Mouse (Mus musculus): ENCODE data around the gene Rps27a.

Gene Rps27a

DNA sequence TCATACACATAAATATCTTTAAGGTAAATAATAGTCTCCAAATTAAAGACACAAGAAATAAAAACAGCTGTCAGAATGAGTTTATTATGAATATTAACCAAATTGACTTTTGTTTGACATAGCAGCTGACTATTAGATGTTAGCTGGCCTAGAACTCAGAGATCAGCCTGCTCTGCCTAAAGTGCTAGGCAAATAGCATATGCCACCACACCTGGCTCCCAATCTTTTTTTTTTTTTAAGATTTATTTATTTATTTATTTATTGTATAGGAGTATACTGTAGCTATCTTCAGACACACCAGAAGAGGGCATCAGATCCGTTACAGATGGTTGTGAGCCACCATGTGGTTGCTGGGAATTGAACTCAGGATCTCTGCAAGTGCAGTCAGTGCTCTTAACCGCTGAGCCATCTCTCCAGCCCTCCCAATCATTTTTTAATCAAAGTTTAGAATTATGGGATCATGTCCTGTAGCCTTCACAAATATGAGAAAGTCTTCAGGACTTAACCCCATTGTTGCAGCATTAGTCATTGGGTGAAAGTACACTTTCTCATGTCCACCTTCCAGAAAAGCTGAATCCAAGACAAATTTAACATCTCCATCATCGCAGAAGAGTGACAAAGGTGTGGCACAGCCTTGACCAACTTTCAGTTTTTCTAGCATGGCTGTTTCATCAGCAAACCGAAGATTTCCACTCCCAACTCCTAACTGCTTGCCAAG lies 34.9 kb downstream of the Rps27a start:
- DNase-seq (ENCODE audit: low read depth, low spot score): no peak

DNA sequence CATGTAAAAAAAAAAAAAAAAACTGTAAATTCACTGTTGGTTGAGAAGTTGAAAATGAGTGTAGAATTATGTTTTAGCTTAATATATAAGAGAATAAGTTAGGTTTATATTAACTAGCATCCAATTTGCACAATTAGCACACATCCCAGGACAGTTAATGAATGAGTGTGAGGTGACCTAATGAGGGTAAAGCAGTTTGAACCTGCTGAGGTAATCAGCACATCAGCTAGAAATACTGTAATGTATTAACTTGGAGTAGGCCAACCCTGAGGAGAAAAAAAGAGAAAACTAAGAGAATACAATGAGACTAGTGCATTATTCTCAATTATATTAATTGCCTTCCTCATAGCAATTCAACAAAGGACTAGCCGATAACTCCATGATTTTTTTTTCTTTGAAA lies 38.5 kb downstream of the Rps27a start:
- no peak for DNase-seq (ENCODE audit: low read depth, low spot score)

DNA sequence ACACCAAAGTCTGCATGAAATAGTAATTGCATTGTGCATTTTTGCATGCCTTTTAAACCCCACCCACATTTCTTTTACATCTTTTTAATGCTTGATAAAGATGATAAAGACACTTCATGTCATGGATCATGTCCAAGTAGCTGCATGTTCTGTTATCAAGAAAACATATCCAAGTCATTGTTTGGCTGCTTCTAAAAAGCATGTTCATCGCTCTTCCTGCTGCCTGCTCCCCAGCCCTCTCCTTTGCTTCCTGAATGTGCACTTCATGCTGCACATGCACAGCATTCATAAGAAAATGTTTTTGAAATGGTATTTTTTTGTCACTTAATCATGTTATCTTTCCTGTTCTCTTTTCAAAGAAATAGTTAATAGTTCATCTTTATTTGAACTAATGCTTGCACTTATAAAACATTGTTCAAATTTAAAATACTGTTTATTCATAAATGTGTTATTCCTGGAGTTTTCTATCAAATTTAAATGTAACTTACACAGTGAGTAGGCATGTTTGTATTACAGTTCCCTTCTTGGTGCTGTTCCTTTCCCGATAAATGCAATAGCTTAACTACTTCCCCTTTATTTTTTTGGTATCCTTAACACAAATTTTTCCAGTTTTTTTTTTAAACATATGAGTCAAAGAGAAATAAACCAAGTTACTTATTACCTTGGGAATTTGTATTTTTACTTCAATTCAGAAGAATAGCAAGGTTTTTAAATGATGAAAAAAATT lies 42.8 kb downstream of the Rps27a start:
- DNase-seq (ENCODE audit: low read depth, low spot score): no peak

DNA sequence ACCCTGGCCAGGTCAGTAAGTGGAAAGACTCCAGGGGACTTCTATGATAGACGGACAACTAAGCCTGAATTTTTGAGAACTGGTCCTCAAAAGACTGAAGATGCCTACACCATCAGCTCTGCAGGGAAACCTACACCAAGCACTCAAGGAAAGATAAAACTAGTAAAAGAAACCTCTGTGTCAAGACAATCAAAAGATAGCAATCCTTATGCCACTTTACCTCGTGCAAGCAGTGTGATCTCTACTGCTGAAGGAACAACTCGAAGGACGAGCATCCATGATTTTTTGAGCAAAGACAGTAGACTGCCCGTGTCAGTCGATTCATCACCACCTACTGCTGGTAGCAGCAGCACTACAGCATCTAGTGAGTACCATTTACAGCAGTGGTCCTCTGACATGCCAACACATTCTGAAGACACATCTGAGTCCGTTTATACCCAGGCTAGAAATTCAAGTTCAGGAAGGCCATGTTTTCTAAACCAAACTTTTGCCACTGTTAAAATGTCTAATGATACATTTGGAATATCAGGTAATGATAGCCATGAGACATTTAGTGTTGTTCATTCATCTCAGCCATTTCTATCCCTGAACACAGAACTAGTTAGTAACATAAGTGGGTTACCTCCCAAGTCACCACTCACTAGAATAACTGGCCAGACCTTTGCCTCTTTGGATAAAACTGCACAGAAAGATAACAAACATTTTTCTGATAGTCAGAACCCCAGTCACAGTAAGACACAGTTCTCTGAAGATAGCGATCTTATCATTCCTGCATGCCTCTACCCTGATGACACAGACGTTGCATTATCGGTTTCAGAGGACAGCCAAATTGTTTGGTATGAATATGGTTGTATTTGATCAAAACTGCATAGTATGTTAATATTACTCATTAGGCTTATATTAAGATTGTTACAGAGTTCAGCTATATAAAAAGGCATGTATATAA lies 43.7 kb downstream of the Rps27a start:
- DNase-seq (ENCODE audit: low read depth, low spot score): no peak

DNA sequence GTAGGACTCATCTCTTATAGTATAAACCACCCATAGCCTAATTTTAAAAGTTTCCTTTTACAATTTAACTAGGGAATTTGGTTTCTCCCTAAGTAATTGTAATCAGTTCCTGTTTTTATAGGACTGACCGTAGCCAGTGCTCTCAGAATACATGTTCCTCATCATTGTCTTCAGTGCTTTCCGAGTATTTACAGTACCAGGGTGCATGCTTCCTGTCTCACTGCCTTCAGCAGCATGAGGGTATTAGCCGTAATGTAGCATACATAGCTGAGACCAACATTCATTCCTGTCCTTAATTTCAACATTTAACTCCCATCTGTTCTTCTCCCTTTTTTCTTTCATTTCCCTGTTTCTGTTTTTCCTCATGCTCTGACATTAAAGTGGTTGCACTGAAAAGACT lies 50.9 kb downstream of the Rps27a start:
- DNase-seq (ENCODE audit: low read depth, low spot score): no peak
